Mouse (Mus musculus): ENCODE measurements around the gene Cntn6. TPM values are rescaled to one million over a fixed set of nuclear protein-coding genes. Genes with fewer than 3 reads are reported as not detected.

The Cntn6 gene
- polyA plus RNA-seq, 1 experiment from 2014 or later: 23.4 TPM

DNA sequence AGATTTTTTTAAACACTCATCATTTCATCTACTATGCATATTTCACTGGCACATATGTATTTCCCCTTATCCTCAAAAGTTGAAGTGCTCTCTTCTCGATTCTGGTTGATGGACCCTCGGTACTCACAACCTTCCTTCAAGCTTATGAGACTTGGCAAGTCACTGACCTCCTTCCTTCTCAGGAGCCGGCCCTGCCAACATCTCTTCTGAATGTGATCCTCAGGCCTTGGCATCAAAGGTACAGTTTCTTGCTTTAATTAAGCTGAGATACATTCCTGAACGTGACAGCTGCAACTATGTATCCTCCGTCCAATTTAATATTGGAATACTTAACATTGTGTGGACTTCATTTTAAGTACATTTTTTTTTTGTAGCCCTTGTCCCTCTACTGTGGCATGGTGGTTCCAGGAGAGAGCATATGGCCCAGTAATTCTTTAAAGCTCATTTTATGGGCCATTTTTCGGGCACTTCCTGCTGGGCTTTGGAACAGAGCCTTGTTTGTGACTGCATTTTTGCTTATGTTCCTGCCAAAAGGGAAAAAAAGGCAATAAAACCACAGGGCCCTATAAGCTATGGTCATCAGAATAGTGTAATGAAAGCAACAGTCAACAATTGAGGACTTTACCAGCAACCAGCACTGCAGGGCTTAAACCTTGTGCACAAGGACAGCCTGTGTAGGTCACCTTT lies 196.0 kb downstream of the Cntn6 start:
- 67% methylated on average over 6 of the region's 6 CpGs for WGBS
- H3K9ac ChIP-seq (replicated peaks; ENCODE audit: low read depth, low read length): no peak overlapping the region
- ATAC-seq (ENCODE audit: low read depth): no peak
- no peak overlapping the region for H3K27ac ChIP-seq (ENCODE audit: low read depth, low read length)
- no peaks in the 10 kb centered on the region for H3K36me3 ChIP-seq (ENCODE audit: control insufficient read depth, insufficient read depth, low read length)
- no peak overlapping the region for H3K4me2 ChIP-seq (ENCODE audit: low read depth, low read length)
- H3K4me1 ChIP-seq (ENCODE audit: control insufficient read depth, insufficient read depth, low read length): no peaks in the 10 kb centered on the region
- no peaks in the 10 kb centered on the region for H3K27me3 ChIP-seq (ENCODE audit: control insufficient read depth, insufficient read depth, low read length)
- H3K4me3 ChIP-seq (ENCODE audit: low read depth, low read length): no peak overlapping the region
- H3K9me3 ChIP-seq (ENCODE audit: control insufficient read depth, low read length): no peaks in the 10 kb centered on the region

DNA sequence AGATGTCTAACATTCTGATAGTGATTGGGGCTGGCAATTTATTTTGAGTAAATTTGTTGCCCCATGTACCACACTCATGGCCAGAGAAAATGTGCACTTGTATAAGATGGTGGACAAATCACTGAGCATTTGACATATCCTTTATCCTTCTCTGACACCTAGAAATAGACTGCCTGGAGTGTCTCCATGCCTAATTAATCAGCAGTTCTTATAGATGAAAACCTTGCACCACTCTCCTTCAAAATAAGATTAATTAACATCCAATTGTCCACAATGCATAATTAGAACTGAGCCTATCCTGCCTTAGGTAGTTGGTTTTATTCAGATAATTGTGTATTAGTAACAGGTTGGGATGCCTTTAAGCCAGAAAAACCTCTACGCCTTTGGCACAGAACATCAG lies 236.0 kb downstream of the Cntn6 start:
- H3K4me1 ChIP-seq (ENCODE audit: control insufficient read depth, insufficient read depth, low read length): no peaks in the 10 kb centered on the region

DNA sequence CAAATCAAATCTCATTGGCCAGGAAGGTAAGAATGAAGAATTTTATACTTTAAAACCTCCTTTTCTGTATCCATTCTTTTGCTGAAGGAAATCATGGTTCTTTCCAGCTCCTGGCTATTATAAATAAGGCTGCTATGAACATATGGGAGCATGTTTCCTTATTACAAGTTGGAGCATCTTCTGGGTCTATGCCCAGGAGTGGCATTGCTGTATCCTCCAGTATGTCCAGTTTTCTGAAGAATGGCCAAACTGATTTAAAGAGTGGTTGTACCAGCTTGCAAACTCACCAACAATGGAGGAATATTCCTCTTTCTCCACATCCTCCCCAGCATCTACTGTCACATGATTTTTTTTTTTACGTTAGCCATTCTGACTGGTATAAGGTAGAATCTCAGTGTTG lies 241.7 kb downstream of the Cntn6 start:
- WGBS: 94% methylated on average over 1 of the region's 1 CpGs
- no peaks in the 10 kb centered on the region for H3K36me3 ChIP-seq (ENCODE audit: control insufficient read depth, insufficient read depth, low read length)
- ATAC-seq (ENCODE audit: low read depth): no peak
- H3K4me2 ChIP-seq (ENCODE audit: low read depth, low read length): no peak overlapping the region
- no peaks in the 10 kb centered on the region for H3K9me3 ChIP-seq (ENCODE audit: control insufficient read depth, low read length)
- H3K27me3 ChIP-seq (ENCODE audit: control insufficient read depth, insufficient read depth, low read length): no peaks in the 10 kb centered on the region
- H3K4me1 ChIP-seq (ENCODE audit: control insufficient read depth, insufficient read depth, low read length): no peaks in the 10 kb centered on the region
- H3K9ac ChIP-seq (replicated peaks; ENCODE audit: low read depth, low read length): no peak overlapping the region
- no peak overlapping the region for H3K27ac ChIP-seq (ENCODE audit: low read depth, low read length)
- no peak overlapping the region for H3K4me3 ChIP-seq (ENCODE audit: low read depth, low read length)

More for the DNA sequence above, 236.0 kb downstream of the Cntn6 start:
- WGBS: 71% methylated on average over 1 of the region's 1 CpGs
- H3K4me2 ChIP-seq (ENCODE audit: low read depth, low read length): no peak overlapping the region
- ATAC-seq (ENCODE audit: low read depth): no peak
- no peaks in the 10 kb centered on the region for H3K9me3 ChIP-seq (ENCODE audit: control insufficient read depth, low read length)
- H3K27ac ChIP-seq (ENCODE audit: low read depth, low read length): no peak overlapping the region
- no peak overlapping the region for H3K4me3 ChIP-seq (ENCODE audit: low read depth, low read length)
- H3K36me3 ChIP-seq (ENCODE audit: control insufficient read depth, insufficient read depth, low read length): no peaks in the 10 kb centered on the region
- H3K27me3 ChIP-seq (ENCODE audit: control insufficient read depth, insufficient read depth, low read length): no peaks in the 10 kb centered on the region
- H3K9ac ChIP-seq (replicated peaks; ENCODE audit: low read depth, low read length): no peak overlapping the region

DNA sequence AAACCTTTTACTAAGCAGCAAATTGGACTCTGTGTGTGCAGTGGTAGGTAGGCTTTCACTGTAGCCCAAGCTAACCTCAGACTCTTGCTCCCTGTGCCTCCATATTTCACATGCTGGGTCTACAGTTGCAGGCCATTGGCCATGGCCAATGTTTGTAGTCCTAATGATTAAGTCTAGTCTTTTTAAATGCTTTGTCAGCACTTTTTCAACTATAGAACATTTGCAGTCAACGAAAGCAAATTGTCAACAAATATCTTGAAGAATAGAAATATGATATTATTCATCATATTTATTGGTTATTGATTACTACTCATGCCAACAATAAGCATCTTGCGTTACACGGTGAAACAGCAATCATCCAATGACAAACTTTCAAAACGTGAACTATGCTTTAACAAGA lies 246.4 kb downstream of the Cntn6 start:
- H3K4me3 ChIP-seq (ENCODE audit: low read depth, low read length): no peak overlapping the region
- H3K9ac ChIP-seq (replicated peaks; ENCODE audit: low read depth, low read length): no peak overlapping the region
- H3K4me1 ChIP-seq (ENCODE audit: control insufficient read depth, insufficient read depth, low read length): no peaks in the 10 kb centered on the region
- no peak overlapping the region for H3K4me2 ChIP-seq (ENCODE audit: low read depth, low read length)
- H3K36me3 ChIP-seq (ENCODE audit: control insufficient read depth, insufficient read depth, low read length): no peaks in the 10 kb centered on the region
- no peaks in the 10 kb centered on the region for H3K27me3 ChIP-seq (ENCODE audit: control insufficient read depth, insufficient read depth, low read length)
- H3K27ac ChIP-seq (ENCODE audit: low read depth, low read length): no peak overlapping the region
- WGBS: 91% methylated on average over 4 of the region's 4 CpGs
- no peaks in the 10 kb centered on the region for H3K9me3 ChIP-seq (ENCODE audit: control insufficient read depth, low read length)
- ATAC-seq (ENCODE audit: low read depth): no peak

GRCm38 (mm10) chr6:104758125-104758524 lies 265.5 kb downstream of the Cntn6 start:
- Histone ChIP-seq H3K27me3 (ENCODE audit: control insufficient read depth, insufficient read depth, low read length) (no peaks in the 10 kb centered on the region), H3K4me1 (ENCODE audit: control insufficient read depth, insufficient read depth, low read length) (no peaks in the 10 kb centered on the region), H3K9ac (replicated peaks; ENCODE audit: low read depth, low read length) (no peak overlapping the region), H3K4me2 (ENCODE audit: low read depth, low read length) (no peak overlapping the region), H3K4me3 (ENCODE audit: low read depth, low read length) (no peak overlapping the region), H3K9me3 (ENCODE audit: control insufficient read depth, low read length) (no peaks in the 10 kb centered on the region), H3K27ac (ENCODE audit: low read depth, low read length) (no peak overlapping the region), H3K36me3 (ENCODE audit: control insufficient read depth, insufficient read depth, low read length) (no peaks in the 10 kb centered on the region)
- no peak for ATAC-seq (ENCODE audit: low read depth)

GRCm38 (mm10) chr6:104761226-104761625 lies 268.6 kb downstream of the Cntn6 start:
- Histone ChIP-seq H3K4me3 (ENCODE audit: low read depth, low read length) (no peak overlapping the region), H3K9ac (replicated peaks; ENCODE audit: low read depth, low read length) (no peak overlapping the region), H3K9me3 (ENCODE audit: control insufficient read depth, low read length) (no peaks in the 10 kb centered on the region), H3K36me3 (ENCODE audit: control insufficient read depth, insufficient read depth, low read length) (no peaks in the 10 kb centered on the region), H3K4me2 (ENCODE audit: low read depth, low read length) (no peak overlapping the region), H3K4me1 (ENCODE audit: control insufficient read depth, insufficient read depth, low read length) (no peaks in the 10 kb centered on the region), H3K27ac (ENCODE audit: low read depth, low read length) (no peak overlapping the region), H3K27me3 (ENCODE audit: control insufficient read depth, insufficient read depth, low read length) (no peaks in the 10 kb centered on the region)
- WGBS: 83% methylated on average over 3 of the region's 3 CpGs
- no peak for ATAC-seq (ENCODE audit: low read depth)

DNA sequence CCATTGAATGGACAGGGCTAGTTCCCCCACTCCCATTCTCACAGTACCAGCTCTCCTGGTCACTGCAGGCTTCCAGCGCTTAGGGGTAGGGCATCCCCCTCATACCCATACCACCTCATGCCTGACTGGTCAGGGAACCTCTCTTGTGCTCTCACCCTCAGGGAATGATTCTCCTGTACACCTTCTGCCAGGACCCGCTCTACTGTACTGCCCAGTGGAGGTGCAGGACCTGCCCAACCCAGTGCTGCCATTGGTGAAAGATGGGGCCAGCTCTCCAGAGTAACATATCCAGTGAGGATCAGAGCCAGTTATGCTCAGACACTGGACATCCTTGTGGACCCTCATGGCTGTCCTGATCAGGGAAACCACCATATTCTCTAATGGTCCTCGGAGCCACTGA lies 291.3 kb downstream of the Cntn6 start:
- no peak overlapping the region for H3K9ac ChIP-seq (replicated peaks; ENCODE audit: low read depth, low read length)
- ATAC-seq (ENCODE audit: low read depth): no peak
- no peak overlapping the region for H3K4me3 ChIP-seq (ENCODE audit: low read depth, low read length)

GRCm38 (mm10) chr6:104787502-104787901 lies 294.9 kb downstream of the Cntn6 start:
- ATAC-seq (ENCODE audit: low read depth): no peak

More for the DNA sequence above, 291.3 kb downstream of the Cntn6 start:
- H3K27ac ChIP-seq (ENCODE audit: low read depth, low read length): no peak overlapping the region
- no peaks in the 10 kb centered on the region for H3K36me3 ChIP-seq (ENCODE audit: control insufficient read depth, insufficient read depth, low read length)
- no peaks in the 10 kb centered on the region for H3K4me1 ChIP-seq (ENCODE audit: control insufficient read depth, insufficient read depth, low read length)
- 90% methylated on average over 3 of the region's 3 CpGs for WGBS
- H3K27me3 ChIP-seq (ENCODE audit: control insufficient read depth, insufficient read depth, low read length): no peaks in the 10 kb centered on the region
- H3K9me3 ChIP-seq (ENCODE audit: control insufficient read depth, low read length): no peaks in the 10 kb centered on the region
- H3K4me2 ChIP-seq (ENCODE audit: low read depth, low read length): no peak overlapping the region

GRCm38 (mm10) chr6:104808526-104808925 lies 315.9 kb downstream of the Cntn6 start:
- Histone ChIP-seq H3K4me3 (ENCODE audit: low read depth, low read length) (no peak overlapping the region), H3K4me2 (ENCODE audit: low read depth, low read length) (no peak overlapping the region), H3K9me3 (ENCODE audit: control insufficient read depth, low read length) (no peaks in the 10 kb centered on the region), H3K27ac (ENCODE audit: low read depth, low read length) (no peak overlapping the region), H3K27me3 (ENCODE audit: control insufficient read depth, insufficient read depth, low read length) (no peaks in the 10 kb centered on the region), H3K36me3 (ENCODE audit: control insufficient read depth, insufficient read depth, low read length) (no peaks in the 10 kb centered on the region), H3K9ac (replicated peaks; ENCODE audit: low read depth, low read length) (no peak overlapping the region), H3K4me1 (ENCODE audit: control insufficient read depth, insufficient read depth, low read length) (no peaks in the 10 kb centered on the region)
- 70% methylated on average over 4 of the region's 4 CpGs for WGBS
- ATAC-seq (ENCODE audit: low read depth): no peak

More at GRCm38 (mm10) chr6:104787502-104787901, 294.9 kb downstream of the Cntn6 start:
- Histone ChIP-seq H3K4me2 (ENCODE audit: low read depth, low read length) (no peak overlapping the region), H3K4me1 (ENCODE audit: control insufficient read depth, insufficient read depth, low read length) (no peaks in the 10 kb centered on the region), H3K27ac (ENCODE audit: low read depth, low read length) (no peak overlapping the region), H3K27me3 (ENCODE audit: control insufficient read depth, insufficient read depth, low read length) (no peaks in the 10 kb centered on the region), H3K36me3 (ENCODE audit: control insufficient read depth, insufficient read depth, low read length) (no peaks in the 10 kb centered on the region), H3K9ac (replicated peaks; ENCODE audit: low read depth, low read length) (no peak overlapping the region), H3K4me3 (ENCODE audit: low read depth, low read length) (no peak overlapping the region), H3K9me3 (ENCODE audit: control insufficient read depth, low read length) (no peaks in the 10 kb centered on the region)
- WGBS: 58% methylated on average over 2 of the region's 2 CpGs
